Mouse (Mus musculus) neutrophil, adult 65 days (primary cell): ENCODE measurements around the gene Gm49355. TPM values are rescaled to one million over a fixed set of nuclear protein-coding genes. Genes with fewer than 3 reads are reported as not detected.

Experiments
- total RNA-seq: library from RNA; stranded (reverse); gene quantifications from 2 replicates; pipeline ENCODE4 v1.2.4, GENCODE M21; 2023

The Gm49355 gene
- not detected in 2 replicates for total RNA-seq

GRCm38 (mm10) chr14:12283641-12284040 is at the start of gene Gm49355:
Gene Gm49355 (plus strand): TSS chr14:12283976.

DNA sequence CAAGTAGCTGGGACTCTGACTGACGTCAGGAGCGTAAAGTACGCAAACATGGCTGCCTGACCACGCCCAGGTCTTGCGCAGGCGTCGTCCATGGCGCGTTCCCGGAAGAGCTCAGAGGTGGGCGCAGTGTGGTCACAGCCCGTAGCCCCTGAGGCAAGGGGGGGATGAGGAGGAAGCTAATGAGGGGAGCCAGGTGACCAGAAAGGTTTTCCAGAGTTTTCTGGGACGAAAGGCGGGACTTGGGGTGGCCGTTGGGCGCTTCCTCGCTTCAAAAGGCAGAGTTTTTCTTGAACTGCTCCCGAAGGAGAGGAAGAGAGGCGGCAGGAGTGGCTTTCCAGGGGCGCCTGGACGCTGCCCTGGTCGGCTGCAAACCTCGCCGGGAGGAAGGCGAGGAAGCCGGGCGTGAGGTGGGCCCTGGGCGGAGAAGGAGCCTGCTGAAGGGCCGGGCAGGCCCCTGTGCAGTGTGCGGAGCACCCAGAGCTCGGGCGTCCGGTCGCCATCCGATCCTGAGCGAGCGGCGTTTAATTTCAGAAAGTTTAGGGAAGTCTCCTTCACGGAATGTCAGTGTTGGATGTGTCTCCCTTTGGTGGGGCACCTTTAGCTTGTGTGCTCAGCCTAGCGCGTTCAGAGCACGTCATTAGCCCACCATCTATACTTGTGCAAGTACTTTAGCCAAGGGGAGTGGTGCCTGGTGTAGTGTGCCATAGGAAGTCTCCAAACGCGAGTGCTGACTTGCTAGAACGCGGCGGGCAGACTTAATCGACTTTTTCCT is 551 bp downstream of the Gm49355 start, which contains the start of gene 3830406C13Rik:
Gene 3830406C13Rik (plus strand): TSS at position 33 of the 772 bp plus-strand sequence.

DNA sequence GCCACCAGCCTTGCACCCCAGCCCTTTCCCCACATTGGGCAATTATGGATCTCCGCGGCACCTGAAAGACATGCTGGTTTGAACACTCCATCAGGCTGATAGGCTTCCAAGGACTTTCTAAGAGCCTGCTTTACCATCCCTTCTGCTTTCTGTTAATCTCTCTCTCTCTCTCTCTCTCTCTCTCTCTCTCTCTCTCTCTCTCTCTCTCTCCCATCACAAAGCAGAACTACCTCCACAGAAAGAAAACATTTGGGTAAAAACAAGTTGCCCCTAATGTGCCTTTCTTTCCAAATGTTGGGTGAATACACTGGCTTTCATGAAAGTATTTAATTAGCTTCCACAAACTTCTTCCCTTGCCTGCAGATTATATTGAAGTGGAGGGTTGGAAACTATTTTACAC is 64.3 kb downstream of the Gm49355 start, which contains the start of gene Fezf2:
Gene Fezf2 (minus strand): TSS at position 101 of the 400 bp plus-strand sequence.

Other genes starting within 250 kb of the Gm49355 start
- gene 3830406C13Rik, start 197 bp downstream of the Gm49355 start, total RNA-seq = 3.5 and 10.8 TPM in 2 replicates
- gene Fezf2, start 64.2 kb downstream of the Gm49355 start, total RNA-seq = not detected in 2 replicates